Mouse (Mus musculus) heart, postnatal 14 days (tissue): Measurements from ENCODE around the gene Cox15. TPM values are rescaled to one million over a fixed set of nuclear protein-coding genes. Genes with fewer than 3 reads are reported as not detected.
A peak's percentile ranks its signal among the peaks of the same experiment; 100 is the strongest.

Source experiments
- DNase-seq, 2 experiments: peaks; one replicate each; pipeline ENCODE4 v3.0.0; 2021 to 2022
- intact Hi-C: fragments of 180-260 bp; cut with DNase I; formaldehyde crosslinking; loops from one replicate; pipeline ENCODE4 v1.15.1; 2025
- total RNA-seq, 2 experiments: library from RNA; stranded (reverse); gene quantifications; 2 replicates each; pipeline ENCODE4 v1.2.3; 2021

Cox15 gene
- total RNA-seq, 2 experiments from 2014 or later, result 29.5 to 34.6 TPM

- DNase-seq, result no peak
- intact Hi-C loops, result no loop called here
These were observed 40.8 kb downstream of the Cox15 start for GRCm38 (mm10) chr19:43711971-43712370.

- intact Hi-C loops, result no loop called here
- no peak for DNase-seq
These were observed 41.5 kb downstream of the Cox15 start for GRCm38 (mm10) chr19:43711159-43711916.

GRCm38 (mm10) chr19:43709317-43709716 is 43.5 kb downstream of the Cox15 start:
- DNase-seq, result no peak
- intact Hi-C loops, result no loop called here

GRCm38 (mm10) chr19:43708206-43708605 is 44.6 kb downstream of the Cox15 start:
- no peak for DNase-seq

GRCm38 (mm10) chr19:43704787-43705497 is 47.9 kb downstream of the Cox15 start:
- intact Hi-C loops, result no loop called here
- DNase-seq, result no peak

More at GRCm38 (mm10) chr19:43708206-43708605, 44.6 kb downstream of the Cox15 start:
- intact Hi-C loops, result no loop called here

GRCm38 (mm10) chr19:43704211-43704610 is 48.6 kb downstream of the Cox15 start:
- no peak for DNase-seq
- intact Hi-C loops, result no loop called here

- intact Hi-C loops, result no loop called here
These were observed 53.0 kb downstream of the Cox15 start for GRCm38 (mm10) chr19:43699763-43700155.

GRCm38 (mm10) chr19:43699021-43699762 is 53.6 kb downstream of the Cox15 start:
- DNase-seq, result no peak
- intact Hi-C loops, result no loop called here

More at GRCm38 (mm10) chr19:43699763-43700155, 53.0 kb downstream of the Cox15 start:
- DNase-seq, result no peak

GRCm38 (mm10) chr19:43697666-43698370 is 55.0 kb downstream of the Cox15 start:
- intact Hi-C loops, result no loop called here
- DNase-seq, result no peak

GRCm38 (mm10) chr19:43695514-43695964 is 57.3 kb downstream of the Cox15 start:
- intact Hi-C loops, result no loop called here
- no peak for DNase-seq

- DNase-seq, result no peak
- intact Hi-C loops, result loop anchor here (5.0 kb wide), 1 partner anchor 59 kb away; the partner anchor contains the start of genes Cox15 and Cutc
These were observed 60.0 kb downstream of the Cox15 start for GRCm38 (mm10) chr19:43692815-43693214.

GRCm38 (mm10) chr19:43689419-43690246 is 63.2 kb downstream of the Cox15 start, which contains the start of gene Entpd7:
TSS of gene Entpd7 (plus strand) at chr19:43689672.
- intact Hi-C loops, result loop anchor here (2.0 to 5.0 kb wide), 2 partner anchors 15 to 63 kb away; partner anchors contain the start of genes Cox15, Cutc and Slc25a28
- peak; percentile 97 for DNase-seq

Other genes starting within 250 kb of the Cox15 start
- 100 to 1,000 TPM; 687 to 721 TPM for gene Got1, start 228.4 kb downstream of the Cox15 start, total RNA-seq
- gene Nkx2-3, start 140.7 kb downstream of the Cox15 start, total RNA-seq, result not detected
- 10 to 100 TPM; 21.6 to 25.4 TPM for gene Slc25a28, start 78.1 kb downstream of the Cox15 start, total RNA-seq
- gene Entpd7, start 63.3 kb downstream of the Cox15 start, total RNA-seq, result 1 to 10 TPM; 4.6 to 4.8 TPM
- 10 to 100 TPM in 1 of 2 experiments, 1 to 10 TPM in 1; 9.5 to 12.7 TPM for gene Cutc, start within 50 bp of the Cox15 start, total RNA-seq
- gene Abcc2, start 29.2 kb upstream of the Cox15 start, total RNA-seq, result not detected
- gene Dnmbp, start 187.2 kb upstream of the Cox15 start, total RNA-seq, result 1 to 10 TPM; 8.3 to 9.9 TPM
- gene Cpn1, start 233.6 kb upstream of the Cox15 start, total RNA-seq, result under 1 TPM in 1 of 2 experiments, not detected in 1; 0.12 TPM